Mouse (Mus musculus): ENCODE data around the gene Hmox1.

GRCm38 (mm10) chr8:75135756-75136155, 42.3 kb downstream of the Hmox1 start:
- TF ChIP-seq POLR2A (IDR thresholded peaks at IDR 0.05; ENCODE audit: low read depth, low read length), result no peak
- TF ChIP-seq CTCF (IDR thresholded peaks at IDR 0.05; ENCODE audit: borderline replicate concordance, insufficient read depth, low read length), result no peak
